Mouse (Mus musculus) layer of hippocampus, adult 2 months (tissue): Measurements from ENCODE around the gene Fat3. TPM values are rescaled to one million over a fixed set of nuclear protein-coding genes. Genes with fewer than 3 reads are reported as not detected.

Experiments used
- DNase-seq, 2 experiments: peaks; one replicate each; pipeline ENCODE4 v3.0.0; 2022; ENCODE audit warnings: low spot score in 2 of 2
- H3K27ac ChIP-seq: fragments of 200-600 bp; 2 replicates; pipeline ENCODE4 v1.8.1; 2022
- H3K4me3 ChIP-seq: fragments of 200-600 bp; 2 replicates; pipeline ENCODE4 v1.8.1; 2022; ENCODE audit warnings: mild to moderate bottlenecking
- CTCF ChIP-seq: fragments of 200-600 bp; conservative IDR thresholded peaks from 2 replicates; pipeline ENCODE4 v1.8.1; 2022; ENCODE audit warnings: antibody characterized with exemption, mild to moderate bottlenecking, moderate library complexity
- total RNA-seq, 2 experiments: library from RNA; stranded (reverse); gene quantifications; 2 replicates each; pipeline ENCODE4 v1.2.3; 2021

The Fat3 gene
- total RNA-seq, 2 experiments from 2014 or later = 37.1 to 37.5 TPM

- TF ChIP-seq CTCF = no peak
- Histone ChIP-seq H3K27ac (no peak overlapping the region), H3K4me3 (no peak overlapping the region)
- no peak for DNase-seq
These were observed 331.8 kb downstream of the Fat3 start for GRCm38 (mm10) chr9:16169238-16169637.

DNA sequence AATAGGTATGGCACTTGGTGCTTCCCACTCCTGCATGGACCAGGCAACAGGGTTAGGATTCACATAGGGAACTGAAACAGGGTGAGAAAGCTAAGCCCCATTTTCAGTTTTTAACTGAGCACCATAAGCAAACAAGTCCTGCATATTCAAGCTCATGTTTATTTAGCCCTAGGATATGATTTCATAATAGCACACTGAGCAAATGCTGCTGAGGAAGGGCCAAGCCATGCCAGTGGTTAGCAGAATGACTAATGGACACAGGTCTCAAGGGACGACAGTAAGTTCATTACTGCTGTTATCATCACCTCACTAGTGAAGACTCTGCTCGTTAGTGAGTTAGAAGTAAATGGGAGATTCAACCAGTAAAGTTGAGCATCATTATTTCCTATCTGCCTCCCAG is 333.0 kb downstream of the Fat3 start:
- DNase-seq = no peak
- TF ChIP-seq CTCF = no peak
- Histone ChIP-seq H3K27ac (no peak overlapping the region), H3K4me3 (no peak overlapping the region)

DNA sequence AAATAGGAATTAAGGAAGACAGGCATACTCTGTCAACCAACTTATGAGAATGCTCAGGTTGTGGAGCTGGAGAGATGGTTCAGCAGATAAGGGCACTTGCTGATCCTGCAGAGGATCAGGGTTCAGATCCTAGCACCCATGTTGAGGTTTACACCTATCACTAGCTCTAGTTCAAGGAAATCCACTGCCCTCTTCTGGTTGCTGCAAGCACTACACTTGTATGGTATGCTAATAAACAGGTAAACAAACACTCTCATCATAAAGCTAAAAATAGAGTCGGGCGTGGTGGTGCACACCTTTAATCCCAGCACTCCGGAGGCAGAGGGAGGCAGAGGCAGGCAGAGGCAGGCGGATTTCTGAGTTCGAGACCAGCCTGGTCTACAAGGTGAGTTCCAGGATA is 341.7 kb downstream of the Fat3 start:
- no peak for DNase-seq
- H3K4me3 ChIP-seq = no peak overlapping the region
- peak; percentile 35 for TF ChIP-seq CTCF
- H3K27ac ChIP-seq = no peak overlapping the region

DNA sequence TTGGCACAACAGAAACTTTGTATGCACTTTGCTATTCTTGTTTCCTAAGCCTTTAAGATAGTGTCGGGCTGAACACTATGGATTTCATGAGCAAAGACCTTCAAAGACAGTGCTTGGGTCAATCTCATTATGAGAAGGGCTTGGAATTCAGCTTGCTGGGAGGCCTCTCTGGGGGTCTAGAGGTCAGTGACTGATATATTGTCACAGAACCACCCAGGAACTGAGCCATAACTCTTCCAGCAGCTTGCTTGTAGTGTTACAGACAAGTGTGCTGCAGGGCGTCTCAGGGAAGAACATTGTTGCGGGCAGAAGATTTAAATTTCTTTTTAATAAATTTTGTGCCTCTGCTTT is 347.5 kb downstream of the Fat3 start:
- H3K27ac ChIP-seq = no peak overlapping the region
- no peak for TF ChIP-seq CTCF
- no peak overlapping the region for H3K4me3 ChIP-seq
- DNase-seq = no peak

- DNase-seq = no peak
- no peak for TF ChIP-seq CTCF
- Histone ChIP-seq H3K4me3 (no peak overlapping the region), H3K27ac (no peak overlapping the region)
These were observed 348.1 kb downstream of the Fat3 start for GRCm38 (mm10) chr9:16152756-16153579.

- no peak for TF ChIP-seq CTCF
- Histone ChIP-seq H3K27ac (no peak overlapping the region), H3K4me3 (no peak overlapping the region)
- no peak for DNase-seq
These were observed 351.0 kb downstream of the Fat3 start for GRCm38 (mm10) chr9:16150046-16150445.

- no peak for TF ChIP-seq CTCF
- H3K4me3 ChIP-seq = no peak overlapping the region
- H3K27ac ChIP-seq = no peak overlapping the region
- no peak for DNase-seq
These were observed 353.4 kb downstream of the Fat3 start for GRCm38 (mm10) chr9:16147735-16148134.

GRCm38 (mm10) chr9:16144684-16145083 is 356.4 kb downstream of the Fat3 start:
- no peak for DNase-seq

DNA sequence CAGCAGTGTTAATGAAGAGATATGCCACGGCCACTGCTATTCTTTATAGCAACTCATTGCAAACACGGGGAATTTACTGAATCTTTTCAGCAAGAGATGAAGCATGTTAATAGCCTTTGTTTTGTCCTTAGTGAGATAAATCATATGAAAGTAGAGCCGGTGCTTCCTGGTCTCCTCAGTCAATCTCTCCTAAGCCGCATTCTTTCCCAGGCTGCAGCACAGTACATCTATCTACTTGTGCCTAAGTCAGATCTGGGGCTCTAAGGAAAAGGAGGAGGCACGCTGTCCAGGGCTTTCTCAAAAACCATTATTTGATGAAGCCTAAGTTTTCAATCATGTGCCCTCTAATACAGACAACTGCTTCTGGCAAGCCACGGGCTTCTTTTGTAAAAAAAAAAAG is 361.8 kb downstream of the Fat3 start:
- no peak for TF ChIP-seq CTCF
- H3K4me3 ChIP-seq = no peak overlapping the region
- no peak overlapping the region for H3K27ac ChIP-seq
- no peak for DNase-seq

More at GRCm38 (mm10) chr9:16144684-16145083, 356.4 kb downstream of the Fat3 start:
- Histone ChIP-seq H3K27ac (no peak overlapping the region), H3K4me3 (no peak overlapping the region)
- no peak for TF ChIP-seq CTCF

DNA sequence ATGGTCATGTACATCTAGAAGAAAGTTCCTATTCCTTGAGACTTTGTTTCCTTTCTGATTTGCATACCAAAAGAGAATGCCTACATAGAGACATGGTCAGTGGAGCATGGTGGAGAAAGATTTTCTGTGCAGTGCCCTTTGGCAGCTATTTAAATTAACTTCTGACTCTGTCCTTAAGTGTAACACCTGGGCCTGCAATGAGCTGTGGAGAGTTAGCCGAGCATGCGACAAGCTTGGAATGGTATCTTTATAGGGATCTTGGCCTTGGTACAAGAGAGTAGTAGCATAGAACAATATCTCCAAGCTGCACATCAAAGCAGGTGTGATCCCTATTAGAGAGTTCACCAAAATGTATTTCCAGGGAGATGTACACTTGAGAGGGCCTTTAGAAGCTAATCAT is 368.0 kb downstream of the Fat3 start:
- Histone ChIP-seq H3K27ac (no peak overlapping the region), H3K4me3 (no peak overlapping the region)
- no peak for DNase-seq
- TF ChIP-seq CTCF = no peak

- H3K27ac ChIP-seq = no peak overlapping the region
- no peak for DNase-seq
- TF ChIP-seq CTCF = no peak
- no peak overlapping the region for H3K4me3 ChIP-seq
These were observed 368.5 kb downstream of the Fat3 start for GRCm38 (mm10) chr9:16132594-16132993.

DNA sequence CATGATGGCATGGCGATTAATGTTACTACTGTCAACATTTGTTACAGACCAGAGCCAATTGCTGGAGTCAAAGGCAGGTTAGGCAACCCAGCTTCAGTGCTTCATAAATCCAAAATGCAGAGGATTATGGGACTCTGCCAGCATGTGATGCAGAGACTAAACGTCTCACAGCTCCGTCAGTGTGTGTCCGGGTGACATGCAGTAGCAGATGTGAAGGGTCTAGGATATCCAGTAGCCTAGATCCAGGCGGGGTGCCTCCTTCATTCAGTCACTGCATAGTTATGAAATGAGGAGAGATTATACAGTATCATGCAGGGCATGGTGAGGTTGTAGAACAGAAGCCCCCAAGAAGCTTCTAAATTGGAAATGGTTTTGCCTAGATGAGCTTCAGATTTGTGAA is 379.3 kb downstream of the Fat3 start:
- TF ChIP-seq CTCF = no peak

GRCm38 (mm10) chr9:16114821-16115485 is 386.1 kb downstream of the Fat3 start:
- no peak overlapping the region for H3K4me3 ChIP-seq
- no peak for TF ChIP-seq CTCF
- peak in 1 of 2 experiments; percentile 10 for DNase-seq
- peak overlapping the region; percentile 43; the same call in 1 of the 2 replicates for H3K27ac ChIP-seq

More for the DNA sequence above, 379.3 kb downstream of the Fat3 start:
- Histone ChIP-seq H3K27ac (no peak overlapping the region), H3K4me3 (no peak overlapping the region)
- no peak for DNase-seq
